Mouse (Mus musculus) small intestine, adult 2 months (tissue): ENCODE results near the gene Bbs1. TPM values are rescaled to one million over a fixed set of nuclear protein-coding genes. Genes with fewer than 3 reads are reported as not detected.

ENCODE experiments used
- H3K27ac ChIP-seq: fragments of 200-500 bp; 2 replicates; pipeline ENCODE4 v1.5.1; 2012; ENCODE audit warnings: low read depth, low read length, control low read depth, inconsistent platforms; ENCODE audit not compliant: insufficient read depth
- H3K27me3 ChIP-seq: fragments of 200-500 bp; 2 replicates; pipeline ENCODE4 v1.6.1; 2012; ENCODE audit warnings: mild to moderate bottlenecking, moderate library complexity, low read length, inconsistent platforms; ENCODE audit not compliant: control insufficient read depth, insufficient read depth
- H3K36me3 ChIP-seq: fragments of 200-500 bp; 2 replicates; pipeline ENCODE4 v1.6.1; 2012; ENCODE audit warnings: mild to moderate bottlenecking, low read length, control low read depth, inconsistent platforms; ENCODE audit not compliant: control insufficient read depth, insufficient read depth
- H3K4me1 ChIP-seq: fragments of 200-500 bp; 2 replicates; pipeline ENCODE4 v1.6.1; 2012; ENCODE audit warnings: low read length, inconsistent platforms, mixed read lengths; ENCODE audit not compliant: control insufficient read depth, insufficient read depth, insufficient read length
- H3K4me3 ChIP-seq: fragments of 200-500 bp; 2 replicates; pipeline ENCODE4 v1.5.1; 2012; ENCODE audit warnings: low read depth, mild to moderate bottlenecking, control low read depth, inconsistent platforms, low read length, moderate library complexity
- CTCF ChIP-seq: fragments of 200-500 bp; IDR thresholded peaks from 2 replicates; pipeline ENCODE4 v1.5.1; 2012; ENCODE audit warnings: low read depth, mild to moderate bottlenecking, control low read depth, inconsistent platforms, low read length, moderate library complexity, mixed read lengths; ENCODE audit not compliant: insufficient replicate concordance, insufficient read length; ENCODE audit errors: extremely low read depth
- POLR2A ChIP-seq: fragments of 200-500 bp; IDR thresholded peaks from 2 replicates; pipeline ENCODE4 v1.6.1; 2012; ENCODE audit warnings: low read depth, mild to moderate bottlenecking, control low read depth, inconsistent platforms, low read length, moderate library complexity
- WGBS: fragments of 180-500 bp; shearing (Covaris S2); methylation state at CpG from one replicate; pipeline ENCODE4 v1.1.7; 2018; 5-methylcytosine and 5-hydroxymethylcytosine counted together
- polyA plus RNA-seq: library from polyadenylated mRNA; depleted of rRNA; stranded (reverse); fragments of >200 nt; gene quantifications from 2 replicates; pipeline ENCODE4 v1.2.3, GENCODE M21; 2012

Bbs1 gene
- polyA plus RNA-seq, 1 experiment: 1.7 TPM

GRCm38 (mm10) chr19:4936896-4937295 is 30.5 kb upstream of the Bbs1 start:
- Histone ChIP-seq H3K36me3 (no peaks in the 10 kb centered on the region), H3K4me3 (no peak overlapping the region), H3K27me3 (no peaks in the 10 kb centered on the region), H3K4me1 (no peaks in the 10 kb centered on the region), H3K27ac (no peak overlapping the region)
- WGBS: 82% methylated on average over 2 of the region's 2 CpGs
- TF ChIP-seq POLR2A: no peak
- no peak for TF ChIP-seq CTCF

- no peak overlapping the region for H3K4me3 ChIP-seq
Observed at GRCm38 (mm10) chr19:4928781-4929180, 22.4 kb upstream of the Bbs1 start.

GRCm38 (mm10) chr19:4927904-4928531 is 21.6 kb upstream of the Bbs1 start, which contains the start of gene Dpp3:
Gene Dpp3 (minus strand): TSS chr19:4928287.
- no peak within 1 kb of the TSS for H3K27ac ChIP-seq
- TF ChIP-seq CTCF (peak; percentile 13; the same call in 1 of the 2 replicates), POLR2A (peak; percentile 73; the same call in 1 of the 2 replicates)
- H3K4me3 ChIP-seq: peak within 1 kb of the TSS; percentile 86
- under 1% methylated on average over 32 of the region's 32 CpGs for WGBS
- peaks cover 12% of the 10 kb centered on the region; the same call in 1 of the 2 replicates for H3K4me1 ChIP-seq
- H3K36me3 ChIP-seq: peaks cover 9% of the 10 kb centered on the region
- no peaks in the 10 kb centered on the region for H3K27me3 ChIP-seq

More at GRCm38 (mm10) chr19:4928781-4929180, 22.4 kb upstream of the Bbs1 start:
- no peak overlapping the region for H3K27ac ChIP-seq
- peaks cover 12% of the 10 kb centered on the region; the same call in 1 of the 2 replicates for H3K4me1 ChIP-seq
- H3K27me3 ChIP-seq: no peaks in the 10 kb centered on the region
- TF ChIP-seq POLR2A (no peak), CTCF (no peak)
- H3K36me3 ChIP-seq: peaks cover 2% of the 10 kb centered on the region; the same call in 1 of the 2 replicates
- 65% methylated on average over 5 of the region's 5 CpGs for WGBS

- peaks cover 12% of the 10 kb centered on the region; the same call in 1 of the 2 replicates for H3K4me1 ChIP-seq
- no peak overlapping the region for H3K27ac ChIP-seq
- TF ChIP-seq CTCF (no peak), POLR2A (no peak)
- peaks cover 35% of the 10 kb centered on the region for H3K36me3 ChIP-seq
- H3K27me3 ChIP-seq: no peaks in the 10 kb centered on the region
- H3K4me3 ChIP-seq: no peak overlapping the region
- whole genome bisulfite sequencing: 96% methylated on average over 11 of the region's 11 CpGs
Observed at GRCm38 (mm10) chr19:4925121-4925860, 18.9 kb upstream of the Bbs1 start.

GRCm38 (mm10) chr19:4919652-4920051 is 13.2 kb upstream of the Bbs1 start:
- Histone ChIP-seq H3K36me3 (peaks cover 86% of the 10 kb centered on the region), H3K27me3 (no peaks in the 10 kb centered on the region), H3K4me1 (no peaks in the 10 kb centered on the region), H3K27ac (no peak overlapping the region), H3K4me3 (no peak overlapping the region)
- no peak for TF ChIP-seq CTCF
- TF ChIP-seq POLR2A: no peak
- WGBS: 84% methylated on average over 6 of the region's 6 CpGs

- TF ChIP-seq CTCF: no peak
- no peak for TF ChIP-seq POLR2A
- 55% methylated on average over 10 of the region's 10 CpGs for WGBS
- Histone ChIP-seq H3K4me3 (no peak overlapping the region), H3K27ac (no peak overlapping the region), H3K27me3 (no peaks in the 10 kb centered on the region), H3K4me1 (no peaks in the 10 kb centered on the region), H3K36me3 (peaks cover 88% of the 10 kb centered on the region)
Observed at GRCm38 (mm10) chr19:4916827-4917226, 10.4 kb upstream of the Bbs1 start.
